Mouse (Mus musculus) brain, adult 2 months (tissue): ENCODE data around the gene Sprr1b.
A peak's percentile ranks its signal among the peaks of the same experiment; 100 is the strongest.
"Not testable (repeated sequence)": the region's sequence is repeated elsewhere in the genome, so short reads cannot be mapped to it uniquely, and the experiment has no call there.

Experiments
- DNase-seq: peaks from one replicate; pipeline ENCODE4 v3.0.0; 2011; ENCODE audit warnings: low read depth, low spot score

The Sprr1b gene

GRCm38 (mm10) chr3:92438689-92439088 is at the start of gene Sprr1b:
TSS of gene Sprr1b (minus strand) at chr3:92438789.
- no peak for DNase-seq

- no peak for DNase-seq
Observed at GRCm38 (mm10) chr3:92486307-92486706, 47.7 kb upstream of the Sprr1b start.

GRCm38 (mm10) chr3:92485863-92486262 is 47.3 kb upstream of the Sprr1b start, which contains the start of gene Sprr1a:
TSS of gene Sprr1a (minus strand) at chr3:92485895.
- DNase-seq = peak; percentile 40

- DNase-seq = not testable (repeated sequence)
Observed at GRCm38 (mm10) chr3:92481249-92481648, 42.7 kb upstream of the Sprr1b start.

GRCm38 (mm10) chr3:92470111-92470510 is 31.5 kb upstream of the Sprr1b start:
- DNase-seq = no peak

- DNase-seq = no peak
Observed at GRCm38 (mm10) chr3:92467424-92467823, 28.8 kb upstream of the Sprr1b start.

- no peak for DNase-seq
Observed at GRCm38 (mm10) chr3:92466576-92466975, 28.0 kb upstream of the Sprr1b start.

- DNase-seq = no peak
Observed at GRCm38 (mm10) chr3:92458620-92459019, 20.0 kb upstream of the Sprr1b start, which contains the start of gene Sprr3. TSS of gene Sprr3 (minus strand) at chr3:92458720.

- DNase-seq = no peak
Observed at GRCm38 (mm10) chr3:92455151-92455550, 16.6 kb upstream of the Sprr1b start.

GRCm38 (mm10) chr3:92440177-92440576 is 1.6 kb upstream of the Sprr1b start:
- DNase-seq = no peak

- no peak for DNase-seq
Observed at GRCm38 (mm10) chr3:92432282-92432681, 6.3 kb downstream of the Sprr1b start, which contains the start of gene Sprr2k. TSS of gene Sprr2k (plus strand) at chr3:92432582.

GRCm38 (mm10) chr3:92429323-92429722 is 9.3 kb downstream of the Sprr1b start, which contains the start of gene Gm9774:
TSS of gene Gm9774 (minus strand) at chr3:92429423.
- DNase-seq = no peak

- no peak for DNase-seq
Observed at GRCm38 (mm10) chr3:92417782-92418181, 20.8 kb downstream of the Sprr1b start, which contains the start of gene Sprr2j-ps. TSS of gene Sprr2j-ps (plus strand) at chr3:92418082.

- no peak for DNase-seq
Observed at GRCm38 (mm10) chr3:92407691-92408090, 30.9 kb downstream of the Sprr1b start, which contains the start of gene Sprr2i. TSS of gene Sprr2i (plus strand) at chr3:92407991.

- peak; percentile 13 for DNase-seq
Observed at GRCm38 (mm10) chr3:92394301-92394700, 44.3 kb downstream of the Sprr1b start.
